Mouse (Mus musculus) layer of hippocampus, adult 9-10 months (tissue): Measurements from ENCODE around the gene Ankrd34a.

Source experiments
- DNase-seq: peaks from one replicate; pipeline ENCODE4 v3.0.0; 2022; ENCODE audit warnings: low spot score

Ankrd34a gene

GRCm38 (mm10) chr3:96563267-96563666, 33.2 kb upstream of the Ankrd34a start:
- DNase-seq: no peak

GRCm38 (mm10) chr3:96563911-96564632, 32.4 kb upstream of the Ankrd34a start:
- no peak for DNase-seq

GRCm38 (mm10) chr3:96564633-96565032, 31.8 kb upstream of the Ankrd34a start:
- no peak for DNase-seq

GRCm38 (mm10) chr3:96565105-96565504, 31.3 kb upstream of the Ankrd34a start:
- no peak for DNase-seq

- no peak for DNase-seq
Observed at GRCm38 (mm10) chr3:96566661-96567450, 29.6 kb upstream of the Ankrd34a start.

- no peak for DNase-seq
Observed at GRCm38 (mm10) chr3:96568605-96569004, 27.8 kb upstream of the Ankrd34a start.

GRCm38 (mm10) chr3:96569506-96569905, 26.9 kb upstream of the Ankrd34a start:
- DNase-seq: no peak

- DNase-seq: no peak
Observed at GRCm38 (mm10) chr3:96569966-96570605, 26.4 kb upstream of the Ankrd34a start.

GRCm38 (mm10) chr3:96570643-96571042, 25.8 kb upstream of the Ankrd34a start:
- no peak for DNase-seq

- no peak for DNase-seq
Observed at GRCm38 (mm10) chr3:96571336-96571735, 25.1 kb upstream of the Ankrd34a start.

- no peak for DNase-seq
Observed at GRCm38 (mm10) chr3:96571896-96572698, 24.3 kb upstream of the Ankrd34a start.

GRCm38 (mm10) chr3:96573611-96574511, 22.6 kb upstream of the Ankrd34a start:
- no peak for DNase-seq

GRCm38 (mm10) chr3:96575272-96575984, 21.0 kb upstream of the Ankrd34a start:
- DNase-seq: no peak

GRCm38 (mm10) chr3:96576005-96576658, 20.3 kb upstream of the Ankrd34a start:
- no peak for DNase-seq

- no peak for DNase-seq
Observed at GRCm38 (mm10) chr3:96576690-96577541, 19.5 kb upstream of the Ankrd34a start, which contains the start of gene Gm16253. Gm16253 (plus strand) TSS chr3:96576984.

- DNase-seq: no peak
Observed at GRCm38 (mm10) chr3:96577566-96577965, 18.9 kb upstream of the Ankrd34a start.

- DNase-seq: no peak
Observed at GRCm38 (mm10) chr3:96578561-96579238, 17.7 kb upstream of the Ankrd34a start.

GRCm38 (mm10) chr3:96579239-96579750, 17.1 kb upstream of the Ankrd34a start:
- DNase-seq: no peak
